ENCODE assay signal across 26 mouse cellular contexts in the genomic region with DNA sequence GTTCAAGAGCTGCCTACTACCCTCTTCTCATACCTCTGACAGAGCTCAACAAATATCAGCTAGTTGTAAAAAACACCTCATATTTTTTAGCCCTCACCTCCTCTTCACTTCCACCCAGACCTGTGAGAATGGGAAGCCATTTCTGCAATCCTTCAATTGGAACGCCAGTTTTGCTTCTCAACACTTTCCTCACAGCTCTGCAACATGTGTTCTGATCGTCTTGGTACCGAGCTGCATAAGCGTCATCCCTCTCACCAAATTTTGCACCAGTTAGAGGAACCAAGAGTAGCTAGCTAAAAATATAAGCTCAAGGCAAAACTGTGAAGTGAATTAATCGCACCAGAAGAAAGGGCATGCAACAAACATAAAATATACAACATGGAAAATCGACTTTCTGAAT. TPM values are rescaled to one million over a fixed set of nuclear protein-coding genes. Genes with fewer than 3 reads are reported as not detected.
"Had no signal": no experiment of that assay in that cellular context is flagged by ENCODE, and none has a peak within 500 bp of the region (broad histone marks: within the 10 kb centered on the region; RNA-seq: fewer than 3 reads in every experiment).

No protein-coding gene starts in this region.

- DNase-seq: gastrocnemius, adult 2 months; gastrocnemius, postnatal 10 days; gastrocnemius, postnatal 25 days; heart, adult 2 months; heart, postnatal 10 days; heart, postnatal 4 days; kidney, adult 11 months; kidney, adult 2 months; kidney, adult 9 months; kidney, postnatal 14 days; kidney, postnatal 4 days; liver had no signal

- H3K4me2 ChIP-seq: heart, embryonic 12.5 days; hindbrain, embryonic 12.5 days; hindbrain, embryonic 14.5 days; kidney, embryonic 15.5 days; limb, embryonic 12.5 days; liver, embryonic 11.5 days had no signal

- H3K4me1 ChIP-seq: heart, embryonic 12.5 days; hindbrain, embryonic 10.5 days; hindbrain, embryonic 12.5 days; kidney, embryonic 15.5 days; limb, embryonic 10.5 days; limb, embryonic 12.5 days had no signal

- ATAC-seq: hindbrain, embryonic 16.5 days; intestine, embryonic 16.5 days had no signal

- H3K27me3 ChIP-seq: heart, embryonic 12.5 days; hindbrain, embryonic 12.5 days; kidney, embryonic 15.5 days; limb, embryonic 12.5 days had no signal

- H3K4me3 ChIP-seq: gastrocnemius, adult 2 months; heart, adult 2 months; heart, embryonic 12.5 days; hindbrain, embryonic 10.5 days; hindbrain, embryonic 12.5 days; kidney, embryonic 15.5 days; layer of hippocampus, adult 2 months; left cerebral cortex, adult 2 months; limb, embryonic 10.5 days; limb, embryonic 12.5 days had no signal

- H3K9me3 ChIP-seq: heart, embryonic 12.5 days; hindbrain, embryonic 10.5 days; hindbrain, embryonic 12.5 days; kidney, embryonic 15.5 days; limb, embryonic 10.5 days; limb, embryonic 12.5 days had no signal

- H3K36me3 ChIP-seq: heart, embryonic 12.5 days; hindbrain, embryonic 10.5 days; hindbrain, embryonic 12.5 days; kidney, embryonic 15.5 days; limb, embryonic 10.5 days; limb, embryonic 12.5 days had no signal

- H3K27ac ChIP-seq: heart, adult 2 months; hindbrain, embryonic 10.5 days; hindbrain, embryonic 12.5 days; hindbrain, embryonic 14.5 days; kidney, embryonic 15.5 days; kidney, postnatal 0 days; layer of hippocampus, adult 2 months; left cerebral cortex, adult 2 months; limb, embryonic 10.5 days; limb, embryonic 12.5 days had no signal

- H3K9ac ChIP-seq: heart, embryonic 12.5 days; hindbrain, embryonic 12.5 days; hindbrain, embryonic 14.5 days; kidney, embryonic 15.5 days; limb, embryonic 12.5 days had no signal

RNA-seq across cellular contexts. Expression of a gene that starts 56.9 kb away (rescaled TPM):
- total RNA-seq: granulocyte monocyte progenitor cell, adult 5-6 weeks had no signal
